In genomic region chr7:110009084-110009483, GRCm38 (mm10) we compare ENCODE assay signal across 21 mouse cellular contexts.
"Had no signal": no experiment of that assay in that cellular context is flagged by ENCODE, and none has a peak within 500 bp of the region (broad histone marks: within the 10 kb centered on the region; RNA-seq: fewer than 3 reads in every experiment).

No protein-coding gene starts in this region.

- H3K4me3 ChIP-seq: limb, embryonic 12.5 days; limb, embryonic 15.5 days; midbrain, embryonic 12.5 days; midbrain, embryonic 15.5 days; neural tube, embryonic 12.5 days; neural tube, embryonic 15.5 days; stomach, embryonic 15.5 days had no signal

- H3K36me3 ChIP-seq: limb, embryonic 12.5 days; limb, embryonic 15.5 days; midbrain, embryonic 12.5 days; midbrain, embryonic 15.5 days; neural tube, embryonic 12.5 days; neural tube, embryonic 15.5 days; stomach, embryonic 15.5 days had no signal

- DNase-seq: kidney, postnatal 4 days; left cerebral cortex, postnatal 4 days; lung, embryonic 14.5 days; right cerebral cortex, adult 18-20 months; right cerebral cortex, postnatal 25 days; spleen, adult 18-20 months; thymus, postnatal 25 days had no signal

- H3K9me3 ChIP-seq: limb, embryonic 12.5 days; limb, embryonic 15.5 days; midbrain, embryonic 12.5 days; midbrain, embryonic 15.5 days; neural tube, embryonic 12.5 days; neural tube, embryonic 15.5 days; stomach, embryonic 15.5 days had no signal

- H3K27ac ChIP-seq: kidney, postnatal 0 days; limb, embryonic 12.5 days; limb, embryonic 15.5 days; liver, embryonic 14.5 days; macrophage; midbrain, embryonic 12.5 days; midbrain, embryonic 15.5 days; neural tube, embryonic 12.5 days; neural tube, embryonic 15.5 days; stomach, embryonic 15.5 days had no signal

- H3K27me3 ChIP-seq: limb, embryonic 12.5 days; limb, embryonic 15.5 days; midbrain, embryonic 12.5 days; midbrain, embryonic 15.5 days; neural tube, embryonic 12.5 days; neural tube, embryonic 15.5 days; stomach, embryonic 15.5 days had no signal

- ATAC-seq: intestine, postnatal 0 days; lung, postnatal 0 days; midbrain, embryonic 15.5 days had no signal

- H3K4me1 ChIP-seq: limb, embryonic 12.5 days; limb, embryonic 15.5 days; midbrain, embryonic 12.5 days; midbrain, embryonic 15.5 days; neural tube, embryonic 12.5 days; neural tube, embryonic 15.5 days; stomach, embryonic 15.5 days had no signal

- H3K4me2 ChIP-seq: limb, embryonic 12.5 days; limb, embryonic 15.5 days; liver, embryonic 11.5 days; lung, embryonic 14.5 days; midbrain, embryonic 12.5 days; midbrain, embryonic 15.5 days; neural tube, embryonic 12.5 days; neural tube, embryonic 15.5 days; stomach, embryonic 15.5 days had no signal

- H3K9ac ChIP-seq: limb, embryonic 12.5 days; limb, embryonic 15.5 days; liver, embryonic 14.5 days; liver, postnatal 0 days; lung, embryonic 14.5 days; midbrain, embryonic 12.5 days; midbrain, embryonic 15.5 days; neural tube, embryonic 12.5 days; neural tube, embryonic 15.5 days; stomach, embryonic 15.5 days had no signal
